Mouse (Mus musculus) midbrain, embryonic 12.5 days (tissue): Measurements from ENCODE around the gene Tk1. TPM values are rescaled to one million over a fixed set of nuclear protein-coding genes. Genes with fewer than 3 reads are reported as not detected.

ENCODE experiments used
- ATAC-seq: fragments of 200-750 bp; cut with Nextera tagmentation; 2 replicates; pipeline ENCODE4 v1.8.0; 2017; ENCODE audit warnings: low read depth, moderate TSS enrichment, moderate library complexity; ENCODE audit not compliant: low FRiP score
- H3K27ac ChIP-seq: fragments of 300-500 bp; sonication (generic); replicated peaks from 2 replicates; pipeline ENCODE4 v1.5.1; 2016; ENCODE audit warnings: mild to moderate bottlenecking
- H3K27me3 ChIP-seq: fragments of 300-500 bp; sonication (generic); 2 replicates; pipeline ENCODE4 v1.6.1; 2016; ENCODE audit warnings: mild to moderate bottlenecking
- H3K36me3 ChIP-seq: fragments of 300-500 bp; sonication (generic); 2 replicates; pipeline ENCODE4 v1.6.1; 2016
- H3K4me1 ChIP-seq: fragments of 300-500 bp; sonication (generic); 2 replicates; pipeline ENCODE4 v1.6.1; 2016
- H3K4me2 ChIP-seq: fragments of 300-500 bp; sonication (generic); replicated peaks from 2 replicates; pipeline ENCODE4 v1.6.1; 2016; ENCODE audit warnings: mild to moderate bottlenecking, moderate library complexity
- H3K4me3 ChIP-seq: fragments of 300-500 bp; sonication (generic); 2 replicates; pipeline ENCODE4 v1.5.1; 2016; ENCODE audit warnings: mild to moderate bottlenecking
- H3K9ac ChIP-seq: fragments of 300-500 bp; sonication (generic); replicated peaks from 2 replicates; pipeline ENCODE4 v1.6.1; 2016; ENCODE audit warnings: mild to moderate bottlenecking, moderate library complexity
- H3K9me3 ChIP-seq: fragments of 300-500 bp; sonication (generic); 2 replicates; pipeline ENCODE4 v1.6.1; 2016; ENCODE audit warnings: mild to moderate bottlenecking
- WGBS: fragments of 180-500 bp; shearing (Covaris S2); methylation state at CpG from one replicate; pipeline ENCODE4 v1.1.7; 2016; 5-methylcytosine and 5-hydroxymethylcytosine counted together
- polyA plus RNA-seq: library from polyadenylated mRNA; unstranded; fragments of >200 nt; fragmentation: Nextera tagmentation; extraction: Ambion mirVana; gene quantifications from 2 replicates; pipeline ENCODE4 v1.2.1, GENCODE M21; 2016

Tk1 gene
- polyA plus RNA-seq, 1 experiment from 2014 or later: 69.5 TPM

GRCm38 (mm10) chr11:117828149-117828887 lies 2.4 kb upstream of the Tk1 start:
- no peak for ATAC-seq
- Histone ChIP-seq H3K4me3 (no peak overlapping the region), H3K4me1 (peaks cover 62% of the 10 kb centered on the region), H3K9ac (0 out of 2 replicates have a peak overlapping the region, but pooled peaks have one; percentile 15), H3K4me2 (no peak overlapping the region; the same call in 1 of the 2 replicates), H3K9me3 (no peaks in the 10 kb centered on the region), H3K27ac (peak overlapping the region; percentile 25; the same call in 1 of the 2 replicates), H3K36me3 (peaks cover 3% of the 10 kb centered on the region; the same call in 1 of the 2 replicates), H3K27me3 (no peaks in the 10 kb centered on the region)
- WGBS: 88% methylated on average over 18 of the region's 18 CpGs

GRCm38 (mm10) chr11:117827386-117827785 lies 1.5 kb upstream of the Tk1 start:
- no peak for ATAC-seq
- H3K27ac ChIP-seq: no peak overlapping the region
- 72% methylated on average over 3 of the region's 3 CpGs for WGBS

DNA sequence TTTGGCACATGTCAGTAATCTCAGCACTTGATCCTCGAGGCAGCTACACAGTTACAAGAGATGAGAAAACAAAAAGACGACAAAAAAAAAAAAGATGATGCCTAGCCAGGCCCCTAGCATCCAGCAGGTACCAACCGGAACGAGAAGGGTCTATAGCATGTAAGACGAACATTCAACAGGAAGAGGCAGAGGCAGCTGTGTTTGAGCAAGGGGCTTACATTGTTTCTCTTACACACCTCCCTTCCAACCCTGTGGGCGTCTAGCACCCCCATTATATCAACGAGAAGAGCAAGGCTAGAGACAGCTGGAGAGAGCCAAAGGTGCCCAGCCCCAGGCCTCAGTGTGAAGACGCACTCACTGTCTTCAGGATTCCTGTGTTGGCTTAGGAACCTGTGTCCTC lies 1.0 kb upstream of the Tk1 start:
- no peaks in the 10 kb centered on the region for H3K27me3 ChIP-seq
- ATAC-seq: no peak
- H3K27ac ChIP-seq: no peak overlapping the region
- 0 out of 2 replicates have a peak overlapping the region, but pooled peaks have one; percentile 86 for H3K4me2 ChIP-seq
- H3K36me3 ChIP-seq: peaks cover 7% of the 10 kb centered on the region
- H3K4me3 ChIP-seq: no peak overlapping the region
- no peaks in the 10 kb centered on the region for H3K9me3 ChIP-seq
- WGBS: 69% methylated on average over 8 of the region's 8 CpGs
- H3K4me1 ChIP-seq: peaks cover 56% of the 10 kb centered on the region
- H3K9ac ChIP-seq: no peak overlapping the region

More at GRCm38 (mm10) chr11:117827386-117827785, 1.5 kb upstream of the Tk1 start:
- Histone ChIP-seq H3K9ac (no peak overlapping the region), H3K4me3 (no peak overlapping the region), H3K27me3 (no peaks in the 10 kb centered on the region), H3K9me3 (no peaks in the 10 kb centered on the region), H3K4me2 (no peak overlapping the region), H3K36me3 (peaks cover 6% of the 10 kb centered on the region; the same call in 1 of the 2 replicates), H3K4me1 (peaks cover 60% of the 10 kb centered on the region)

DNA sequence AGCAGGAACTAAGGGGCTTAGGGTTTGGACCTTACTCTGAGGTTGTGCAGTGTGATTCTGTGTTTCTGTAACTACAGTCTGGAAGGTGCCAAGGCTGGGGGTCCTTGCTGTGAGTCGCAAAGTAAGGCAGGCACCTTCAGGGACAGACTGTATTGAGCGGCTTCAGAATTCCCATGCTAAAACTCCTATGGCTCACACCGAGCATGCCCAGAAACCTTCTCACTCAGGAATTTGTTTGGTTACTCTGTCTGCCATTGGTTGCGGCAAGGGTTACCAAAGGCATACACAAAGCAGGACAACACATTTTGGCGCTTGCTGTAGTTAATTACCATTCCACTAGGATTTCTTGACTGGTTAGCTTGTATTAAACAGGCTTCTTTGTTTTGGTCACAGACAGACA lies 272 bp upstream of the Tk1 start:
- H3K4me3 ChIP-seq: peak overlapping the region; percentile 57
- peak overlapping the region; percentile 83 for H3K27ac ChIP-seq
- peaks cover 15% of the 10 kb centered on the region for H3K36me3 ChIP-seq
- peaks cover 53% of the 10 kb centered on the region for H3K4me1 ChIP-seq
- H3K9ac ChIP-seq: peak overlapping the region; percentile 78
- no peaks in the 10 kb centered on the region for H3K27me3 ChIP-seq
- WGBS: 11% methylated on average over 5 of the region's 5 CpGs
- H3K9me3 ChIP-seq: no peaks in the 10 kb centered on the region
- H3K4me2 ChIP-seq: peak overlapping the region; percentile 86
- no peak for ATAC-seq

DNA sequence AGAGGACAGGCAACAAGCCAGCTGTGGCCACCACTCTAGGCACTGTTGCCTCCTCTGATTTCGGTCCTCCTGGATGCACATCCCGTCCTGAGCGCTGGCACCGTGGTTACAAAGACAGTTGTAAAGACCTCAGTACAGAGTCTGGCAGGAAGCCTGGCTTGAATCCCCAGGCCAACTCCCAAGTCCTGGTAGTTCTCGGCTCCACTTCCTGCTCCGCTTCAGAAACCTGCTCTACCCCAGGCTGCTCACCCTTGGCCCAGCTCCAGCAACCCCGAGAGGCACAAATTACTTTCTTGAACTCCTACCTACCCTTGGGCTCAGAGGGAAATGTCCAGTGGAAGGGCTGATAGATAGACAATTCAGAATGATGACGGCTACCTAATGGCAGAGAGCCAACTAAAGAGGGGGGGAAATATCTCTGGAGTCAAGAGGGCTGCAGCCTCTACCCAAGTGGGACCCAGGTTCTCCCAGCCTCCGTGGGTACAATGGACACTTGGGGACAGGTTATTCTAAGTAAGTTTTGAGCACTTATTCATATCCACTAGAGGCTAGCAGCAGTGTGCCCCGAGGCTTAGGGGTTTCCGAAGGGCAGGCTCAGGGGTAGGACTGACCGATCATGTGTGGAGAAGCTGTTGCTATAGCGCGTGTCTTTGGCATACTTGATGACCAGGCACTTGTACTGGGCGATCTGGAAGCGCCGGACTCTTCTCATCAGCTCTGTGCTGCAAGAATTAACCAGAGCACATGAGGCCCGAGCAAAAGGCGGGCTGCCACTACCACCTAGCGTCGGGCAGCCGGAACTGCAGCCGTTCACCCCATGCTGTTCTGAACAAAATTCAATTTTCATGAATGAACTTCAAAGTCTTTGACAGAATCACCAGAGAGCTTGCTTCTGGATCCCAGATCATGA lies 1.6 kb downstream of the Tk1 start:
- H3K9me3 ChIP-seq: no peaks in the 10 kb centered on the region
- peaks cover 60% of the 10 kb centered on the region for H3K4me1 ChIP-seq
- peak overlapping the region; percentile 78 for H3K9ac ChIP-seq
- no peaks in the 10 kb centered on the region for H3K27me3 ChIP-seq
- WGBS: 28% methylated on average over 23 of the region's 23 CpGs
- ATAC-seq: peak; percentile 77
- peaks cover 23% of the 10 kb centered on the region for H3K36me3 ChIP-seq
- H3K4me3 ChIP-seq: peak overlapping the region; percentile 57
- H3K4me2 ChIP-seq: peak overlapping the region; percentile 86
- no peak overlapping the region for H3K27ac ChIP-seq

GRCm38 (mm10) chr11:117823411-117823810 lies 2.5 kb downstream of the Tk1 start:
- H3K9me3 ChIP-seq: no peaks in the 10 kb centered on the region
- H3K36me3 ChIP-seq: peaks cover 31% of the 10 kb centered on the region
- no peak overlapping the region for H3K4me2 ChIP-seq
- WGBS: 95% methylated on average over 6 of the region's 6 CpGs
- H3K27me3 ChIP-seq: no peaks in the 10 kb centered on the region
- ATAC-seq: no peak
- no peak overlapping the region for H3K27ac ChIP-seq
- H3K4me3 ChIP-seq: no peak overlapping the region
- no peak overlapping the region for H3K9ac ChIP-seq
- peaks cover 56% of the 10 kb centered on the region for H3K4me1 ChIP-seq

DNA sequence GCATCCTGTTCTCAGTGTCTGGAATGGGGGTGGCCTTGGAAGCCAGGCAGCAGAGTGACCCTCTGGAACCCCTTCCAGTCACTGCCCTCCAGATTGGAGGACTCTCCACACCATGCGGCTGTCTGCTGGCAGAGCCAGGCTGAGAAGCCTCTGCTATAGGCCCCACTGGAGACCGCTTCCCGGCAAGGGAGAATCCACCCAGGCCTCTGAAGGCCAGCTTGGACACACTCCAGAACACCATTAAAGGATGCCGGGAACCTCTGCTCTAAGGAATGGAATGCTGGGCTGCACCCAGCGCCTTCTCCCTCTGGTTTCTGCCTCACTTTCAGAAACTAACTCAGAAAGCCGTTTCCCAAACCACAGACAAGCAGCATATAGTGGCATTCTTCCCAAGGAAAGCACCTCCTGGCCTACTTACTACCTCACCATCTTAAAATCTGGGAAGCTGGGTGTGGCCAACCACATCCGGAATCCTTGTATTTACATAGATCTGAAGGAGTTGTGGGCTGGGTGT lies 3.1 kb downstream of the Tk1 start:
- H3K27me3 ChIP-seq: no peaks in the 10 kb centered on the region
- 95% methylated on average over 7 of the region's 7 CpGs for WGBS
- H3K36me3 ChIP-seq: peaks cover 36% of the 10 kb centered on the region
- no peak for ATAC-seq
- H3K4me3 ChIP-seq: no peak overlapping the region
- H3K27ac ChIP-seq: no peak overlapping the region
- H3K9ac ChIP-seq: no peak overlapping the region
- peaks cover 51% of the 10 kb centered on the region for H3K4me1 ChIP-seq
- H3K4me2 ChIP-seq: no peak overlapping the region
- H3K9me3 ChIP-seq: no peaks in the 10 kb centered on the region

GRCm38 (mm10) chr11:117821868-117822267 lies 4.0 kb downstream of the Tk1 start:
- no peaks in the 10 kb centered on the region for H3K27me3 ChIP-seq
- H3K4me2 ChIP-seq: no peak overlapping the region
- no peak overlapping the region for H3K9ac ChIP-seq
- H3K4me3 ChIP-seq: no peak overlapping the region
- peaks cover 42% of the 10 kb centered on the region for H3K4me1 ChIP-seq
- no peaks in the 10 kb centered on the region for H3K9me3 ChIP-seq
- WGBS: 92% methylated on average over 9 of the region's 9 CpGs
- no peak for ATAC-seq
- peaks cover 45% of the 10 kb centered on the region for H3K36me3 ChIP-seq
- no peak overlapping the region for H3K27ac ChIP-seq

GRCm38 (mm10) chr11:117820173-117820572 lies 5.7 kb downstream of the Tk1 start:
- Histone ChIP-seq H3K36me3 (peaks cover 60% of the 10 kb centered on the region), H3K27me3 (no peaks in the 10 kb centered on the region), H3K4me3 (no peak overlapping the region), H3K27ac (no peak overlapping the region), H3K4me2 (no peak overlapping the region), H3K9ac (no peak overlapping the region), H3K4me1 (peaks cover 25% of the 10 kb centered on the region), H3K9me3 (no peaks in the 10 kb centered on the region)
- 91% methylated on average over 7 of the region's 7 CpGs for whole genome bisulfite sequencing
- no peak for ATAC-seq

- Histone ChIP-seq H3K36me3 (peaks cover 70% of the 10 kb centered on the region), H3K4me3 (no peak overlapping the region), H3K27me3 (no peaks in the 10 kb centered on the region), H3K4me2 (no peak overlapping the region), H3K9me3 (no peaks in the 10 kb centered on the region), H3K27ac (no peak overlapping the region), H3K9ac (no peak overlapping the region), H3K4me1 (peaks cover 14% of the 10 kb centered on the region)
- 76% methylated on average over 8 of the region's 8 CpGs for WGBS
- no peak for ATAC-seq
Observed at GRCm38 (mm10) chr11:117819095-117819494, 6.8 kb downstream of the Tk1 start.

DNA sequence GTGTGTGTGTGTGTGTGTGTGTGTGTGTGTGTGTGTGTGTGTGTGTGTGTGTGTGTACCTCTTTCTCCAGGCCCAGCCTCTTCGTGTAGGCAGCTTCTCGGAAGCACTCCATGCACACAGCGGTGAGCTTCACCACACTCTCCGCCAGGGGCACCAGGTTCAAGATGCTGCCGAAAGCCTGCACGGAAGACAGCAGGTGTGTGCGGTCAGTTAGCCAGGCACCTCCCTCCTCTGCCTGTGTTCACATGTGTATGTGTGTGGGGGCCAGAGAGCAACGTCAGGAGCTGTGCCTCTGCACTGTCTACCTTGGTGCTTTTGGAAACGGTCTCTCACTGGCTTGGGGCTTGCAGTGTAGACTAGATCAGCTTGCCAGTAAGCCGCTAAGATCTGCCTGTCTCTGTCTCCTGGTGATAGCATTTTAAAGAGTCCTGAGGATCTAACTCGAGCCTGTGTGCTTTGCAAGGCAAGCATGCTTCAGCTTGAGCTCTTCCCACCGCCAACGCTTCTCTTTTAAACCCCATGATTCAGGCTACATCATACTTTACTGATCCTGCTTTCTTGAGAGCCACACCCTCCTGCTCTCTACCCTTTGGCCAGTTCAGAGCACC lies 9.4 kb downstream of the Tk1 start:
- Histone ChIP-seq H3K27me3 (no peaks in the 10 kb centered on the region), H3K9ac (no peak overlapping the region), H3K27ac (no peak overlapping the region), H3K9me3 (no peaks in the 10 kb centered on the region), H3K4me1 (peaks cover 11% of the 10 kb centered on the region; the same call in 1 of the 2 replicates), H3K4me3 (no peak overlapping the region), H3K36me3 (peaks cover 63% of the 10 kb centered on the region), H3K4me2 (no peak overlapping the region)
- 91% methylated on average over 12 of the region's 13 CpGs for WGBS
- ATAC-seq: no peak
